Mouse (Mus musculus) heart, postnatal 4 days (tissue): ENCODE measurements at regions not wholly inside any gene's neighbourhood (a gene's known extent, or its start where the extent isn't known, plus 50 kb on each side); places are given as distances from the start of the nearest gene placed in this dataset.

ENCODE experiments used
- DNase-seq: peaks from one replicate; pipeline ENCODE4 v3.0.0; 2021

- DNase-seq = no peak
Measured at GRCm38 (mm10) chr8:8391321-8391720, 269.7 kb downstream of the Efnb2 start.

GRCm38 (mm10) chr8:8378248-8378647 is 282.8 kb downstream of the Efnb2 start:
- DNase-seq = no peak

- DNase-seq = no peak
Measured at GRCm38 (mm10) chr8:8376791-8377190, 284.3 kb downstream of the Efnb2 start.

- no peak for DNase-seq
Measured at GRCm38 (mm10) chr8:8376379-8376778, 284.7 kb downstream of the Efnb2 start.

GRCm38 (mm10) chr8:8367282-8367871 is 293.7 kb downstream of the Efnb2 start:
- no peak for DNase-seq

GRCm38 (mm10) chr8:8361941-8362537 is 299.0 kb downstream of the Efnb2 start:
- no peak for DNase-seq

- DNase-seq = no peak
Measured at GRCm38 (mm10) chr8:8360586-8360985, 300.5 kb downstream of the Efnb2 start.

- DNase-seq = no peak
Measured at GRCm38 (mm10) chr8:8354977-8355376, 306.1 kb downstream of the Efnb2 start.

- no peak for DNase-seq
Measured at GRCm38 (mm10) chr8:8344661-8345060, 316.4 kb downstream of the Efnb2 start.

GRCm38 (mm10) chr8:8335256-8335972 is 325.6 kb downstream of the Efnb2 start:
- DNase-seq = no peak

- peak; percentile 17 for DNase-seq
Measured at GRCm38 (mm10) chr8:8334515-8334914, 326.5 kb downstream of the Efnb2 start.

- peak; percentile 48 for DNase-seq
Measured at GRCm38 (mm10) chr8:8331249-8331648, 329.8 kb downstream of the Efnb2 start.

GRCm38 (mm10) chr8:8328010-8328666 is 332.9 kb downstream of the Efnb2 start:
- peak; percentile 35 for DNase-seq

- no peak for DNase-seq
Measured at GRCm38 (mm10) chr8:8326066-8326834, 334.8 kb downstream of the Efnb2 start.

- DNase-seq = no peak
Measured at GRCm38 (mm10) chr8:8325420-8325819, 335.6 kb downstream of the Efnb2 start.

GRCm38 (mm10) chr8:8324520-8324919 is 336.5 kb downstream of the Efnb2 start:
- no peak for DNase-seq

- no peak for DNase-seq
Measured at GRCm38 (mm10) chr8:8308253-8308652, 352.8 kb downstream of the Efnb2 start.

GRCm38 (mm10) chr8:8307487-8307886 is 353.6 kb downstream of the Efnb2 start:
- DNase-seq = no peak

- DNase-seq = peak; percentile 14
Measured at GRCm38 (mm10) chr8:8299965-8300767, 360.9 kb downstream of the Efnb2 start.

GRCm38 (mm10) chr8:8292577-8293247 is 368.3 kb downstream of the Efnb2 start:
- no peak for DNase-seq

GRCm38 (mm10) chr8:8285876-8286275 is 375.2 kb downstream of the Efnb2 start:
- DNase-seq = no peak
